Mouse (Mus musculus) hindbrain, embryonic 10.5 days (tissue): ENCODE measurements around the gene Ndufv3. TPM values are rescaled to one million over a fixed set of nuclear protein-coding genes. Genes with fewer than 3 reads are reported as not detected.

Experiments used
- DNase-seq: peaks from one replicate; pipeline ENCODE4 v3.0.0-alpha.2; 2017; ENCODE audit warnings: low spot score
- H3K27ac ChIP-seq: fragments of 300-500 bp; sonication (generic); 2 replicates; pipeline ENCODE4 v1.5.1; 2016; ENCODE audit warnings: mild to moderate bottlenecking, moderate library complexity
- H3K27me3 ChIP-seq: fragments of 300-500 bp; sonication (generic); 2 replicates; pipeline ENCODE4 v1.6.1; 2016; ENCODE audit warnings: mild to moderate bottlenecking; ENCODE audit not compliant: poor library complexity, insufficient read depth, severe bottlenecking
- H3K36me3 ChIP-seq: fragments of 300-500 bp; sonication (generic); 2 replicates; pipeline ENCODE4 v1.6.1; 2016; ENCODE audit warnings: mild to moderate bottlenecking, moderate library complexity
- H3K4me1 ChIP-seq: fragments of 300-500 bp; sonication (generic); replicated peaks from 2 replicates; pipeline ENCODE4 v1.6.1; 2016; ENCODE audit warnings: mild to moderate bottlenecking
- H3K4me3 ChIP-seq: fragments of 300-500 bp; sonication (generic); 2 replicates; pipeline ENCODE4 v1.5.1; 2016; ENCODE audit warnings: mild to moderate bottlenecking, moderate library complexity
- H3K9me3 ChIP-seq: fragments of 300-500 bp; sonication (generic); 2 replicates; pipeline ENCODE4 v1.6.1; 2016; ENCODE audit warnings: mild to moderate bottlenecking, moderate library complexity
- WGBS: fragments of 180-500 bp; shearing (Covaris S2); methylation state at CpG from one replicate; pipeline ENCODE4 v1.1.7; 2016; 5-methylcytosine and 5-hydroxymethylcytosine counted together
- polyA plus RNA-seq: library from polyadenylated mRNA; unstranded; fragments of >200 nt; fragmentation: Nextera tagmentation; extraction: Ambion mirVana; gene quantifications from 2 replicates; pipeline ENCODE4 v1.2.1, GENCODE M21; 2016

The Ndufv3 gene
- polyA plus RNA-seq, 1 experiment from 2014 or later = 297 TPM

GRCm38 (mm10) chr17:31565141-31566056, 45.5 kb downstream of the Ndufv3 start:
- H3K4me3 ChIP-seq = peak overlapping the region; percentile 85
- H3K27me3 ChIP-seq = no peaks in the 10 kb centered on the region
- H3K9me3 ChIP-seq = no peaks in the 10 kb centered on the region
- WGBS = under 1% methylated on average over 87 of the region's 88 CpGs
- peak; percentile 40 for DNase-seq
- H3K27ac ChIP-seq = peak overlapping the region; percentile 97
- H3K4me1 ChIP-seq = peaks cover 37% of the 10 kb centered on the region
- no peaks in the 10 kb centered on the region for H3K36me3 ChIP-seq

- no peaks in the 10 kb centered on the region for H3K27me3 ChIP-seq
- H3K27ac ChIP-seq = peak overlapping the region; percentile 97
- no peaks in the 10 kb centered on the region for H3K36me3 ChIP-seq
- H3K4me3 ChIP-seq = peak overlapping the region; percentile 85
- DNase-seq = no peak
- H3K9me3 ChIP-seq = no peaks in the 10 kb centered on the region
- 78% methylated on average over 6 of the region's 6 CpGs for WGBS
- peaks cover 37% of the 10 kb centered on the region for H3K4me1 ChIP-seq
Measured at GRCm38 (mm10) chr17:31566276-31566675, 46.4 kb downstream of the Ndufv3 start.

DNA sequence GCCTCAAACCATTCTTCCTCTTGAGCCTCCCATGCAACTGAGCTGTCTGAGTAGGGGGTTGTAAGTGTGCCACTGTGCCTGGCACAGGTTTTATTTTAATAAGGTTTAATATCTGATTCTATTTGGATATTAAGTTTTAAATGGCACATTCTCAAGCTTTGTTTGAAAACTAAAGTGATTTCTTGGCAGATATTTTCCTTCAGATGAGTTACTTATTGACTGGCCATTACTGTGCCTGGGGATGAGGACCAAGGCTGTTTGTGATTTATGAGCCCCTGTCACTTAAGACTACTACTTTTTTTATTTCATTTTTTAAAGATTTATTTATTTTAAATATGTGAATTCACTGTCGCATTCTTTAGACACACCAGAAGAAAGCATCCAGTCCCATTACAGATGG, 49.8 kb downstream of the Ndufv3 start:
- Histone ChIP-seq H3K4me3 (no peak overlapping the region), H3K27me3 (no peaks in the 10 kb centered on the region), H3K27ac (no peak overlapping the region), H3K4me1 (peaks cover 30% of the 10 kb centered on the region), H3K9me3 (no peaks in the 10 kb centered on the region), H3K36me3 (no peaks in the 10 kb centered on the region)
- WGBS = 89% methylated on average over 1 of the region's 1 CpGs
- DNase-seq = no peak

DNA sequence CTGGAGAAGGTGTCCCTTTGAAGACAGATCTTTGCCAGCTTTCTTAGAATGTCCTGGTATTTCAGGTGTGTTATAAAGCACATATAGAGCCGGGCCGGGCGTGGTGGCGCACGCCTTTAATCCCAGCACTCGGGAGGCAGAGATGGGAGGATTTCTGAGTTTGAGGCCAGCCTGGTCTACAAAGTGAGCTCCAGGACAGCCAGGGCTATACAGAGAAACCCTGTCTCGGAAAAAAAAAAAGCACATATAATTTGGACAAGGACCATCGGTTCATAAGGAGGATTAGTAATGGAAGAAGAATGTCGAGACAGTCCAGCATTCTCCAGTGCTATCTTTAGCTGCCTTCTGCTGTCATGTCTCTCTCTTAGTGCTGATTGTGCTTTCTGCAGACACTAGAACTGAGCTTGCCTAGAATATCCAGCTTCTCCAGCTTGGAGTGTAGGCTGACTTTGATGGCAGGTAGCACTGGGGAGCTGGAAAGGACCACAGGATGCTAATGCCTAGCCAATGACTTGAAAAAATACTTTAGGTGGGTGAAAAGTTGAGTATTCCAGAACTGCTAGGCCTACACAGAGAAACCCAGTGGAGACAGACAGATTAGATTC, 50.5 kb downstream of the Ndufv3 start:
- no peak overlapping the region for H3K4me3 ChIP-seq
- peaks cover 29% of the 10 kb centered on the region for H3K4me1 ChIP-seq
- no peak overlapping the region for H3K27ac ChIP-seq
- H3K27me3 ChIP-seq = no peaks in the 10 kb centered on the region
- no peak for DNase-seq
- H3K9me3 ChIP-seq = no peaks in the 10 kb centered on the region
- WGBS = 91% methylated on average over 9 of the region's 9 CpGs
- peaks cover 2% of the 10 kb centered on the region; the same call in 1 of the 2 replicates for H3K36me3 ChIP-seq

- Histone ChIP-seq H3K36me3 (peaks cover 4% of the 10 kb centered on the region; the same call in 1 of the 2 replicates), H3K27ac (no peak overlapping the region), H3K27me3 (no peaks in the 10 kb centered on the region), H3K4me3 (no peak overlapping the region), H3K9me3 (no peaks in the 10 kb centered on the region), H3K4me1 (peaks cover 16% of the 10 kb centered on the region)
- 91% methylated on average over 5 of the region's 5 CpGs for WGBS
- no peak for DNase-seq
Measured at GRCm38 (mm10) chr17:31571689-31572088, 51.8 kb downstream of the Ndufv3 start.

DNA sequence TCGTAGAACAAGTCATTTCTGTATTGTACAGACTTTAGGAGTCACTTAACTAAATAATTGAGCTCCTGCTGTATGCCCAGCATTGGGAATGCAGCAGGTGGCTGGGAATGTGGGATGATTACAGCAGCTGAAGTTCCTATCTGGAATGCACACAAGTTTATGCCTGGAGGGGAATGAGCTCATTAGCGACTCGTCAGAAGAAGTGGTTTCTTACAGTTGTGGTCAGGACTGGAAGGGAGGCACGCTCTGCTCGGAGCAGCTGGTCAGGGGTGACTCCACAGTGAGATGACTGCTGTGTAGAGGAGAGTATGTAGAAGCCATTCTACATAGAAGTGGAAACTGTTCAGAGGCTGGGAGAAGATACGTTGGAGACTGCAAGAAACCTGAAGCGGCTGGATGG, 54.7 kb downstream of the Ndufv3 start:
- H3K4me3 ChIP-seq = no peak overlapping the region
- H3K27ac ChIP-seq = no peak overlapping the region
- no peaks in the 10 kb centered on the region for H3K9me3 ChIP-seq
- 90% methylated on average over 7 of the region's 7 CpGs for WGBS
- DNase-seq = no peak
- no peaks in the 10 kb centered on the region for H3K4me1 ChIP-seq
- H3K36me3 ChIP-seq = peaks cover 4% of the 10 kb centered on the region; the same call in 1 of the 2 replicates
- H3K27me3 ChIP-seq = no peaks in the 10 kb centered on the region

- no peaks in the 10 kb centered on the region for H3K9me3 ChIP-seq
- H3K4me3 ChIP-seq = no peak overlapping the region
- H3K27ac ChIP-seq = no peak overlapping the region
- peaks cover 17% of the 10 kb centered on the region for H3K4me1 ChIP-seq
- no peaks in the 10 kb centered on the region for H3K27me3 ChIP-seq
- WGBS = 90% methylated on average over 10 of the region's 10 CpGs
- peaks cover 4% of the 10 kb centered on the region; the same call in 1 of the 2 replicates for H3K36me3 ChIP-seq
- no peak for DNase-seq
Measured at GRCm38 (mm10) chr17:31576394-31577175, 56.7 kb downstream of the Ndufv3 start.

DNA sequence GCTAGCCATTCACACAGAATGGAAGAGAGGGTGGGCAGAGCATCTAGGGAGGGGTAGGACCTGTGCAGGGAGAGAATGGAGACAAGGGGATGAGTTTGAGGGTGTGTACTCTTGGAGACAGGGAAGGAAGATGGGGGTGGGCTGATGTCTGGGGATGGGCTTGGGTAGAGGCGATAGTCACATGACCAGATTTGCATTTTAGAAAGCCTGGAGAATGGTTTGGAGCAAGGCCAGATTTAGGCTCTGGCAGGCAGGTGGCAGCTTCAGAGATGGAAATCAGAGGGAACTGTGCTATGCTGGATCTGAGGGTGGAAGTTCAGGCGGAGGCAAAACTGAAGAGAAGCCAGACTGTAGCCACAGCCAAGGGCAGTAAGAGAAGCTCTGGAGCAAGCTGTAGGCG, 60.4 kb downstream of the Ndufv3 start:
- peaks cover 9% of the 10 kb centered on the region for H3K36me3 ChIP-seq
- 74% methylated on average over 3 of the region's 3 CpGs for WGBS
- peak overlapping the region; percentile 59; the same call in 1 of the 2 replicates for H3K27ac ChIP-seq
- no peak overlapping the region for H3K4me3 ChIP-seq
- H3K9me3 ChIP-seq = no peaks in the 10 kb centered on the region
- H3K4me1 ChIP-seq = peaks cover 25% of the 10 kb centered on the region
- no peaks in the 10 kb centered on the region for H3K27me3 ChIP-seq
- DNase-seq = no peak

Other genes starting within 250 kb of the Ndufv3 start
- 4.1 and 7.7 TPM in 2 replicates for gene Rsph1, start 242.7 kb upstream of the Ndufv3 start, polyA plus RNA-seq
- 9.0 and 17.3 TPM in 2 replicates for gene Slc37a1, start 233.3 kb upstream of the Ndufv3 start, polyA plus RNA-seq
- gene Pde9a, start 133.9 kb upstream of the Ndufv3 start, polyA plus RNA-seq = 12.4 and 19.9 TPM in 2 replicates
- gene Wdr4, start 135 bp upstream of the Ndufv3 start, polyA plus RNA-seq = 60.8 and 68.0 TPM in 2 replicates
- gene Pknox1, start 44.6 kb downstream of the Ndufv3 start, polyA plus RNA-seq = 21.1 and 24.8 TPM in 2 replicates
- 0.99 and 1.5 TPM in 2 replicates for gene Cbs, start 117.1 kb downstream of the Ndufv3 start, polyA plus RNA-seq
- gene U2af1, start 138.8 kb downstream of the Ndufv3 start, polyA plus RNA-seq = 344 and 443 TPM in 2 replicates
- not detected in 2 replicates for gene Cryaa, start 157.7 kb downstream of the Ndufv3 start, polyA plus RNA-seq